Mouse (Mus musculus) skeletal muscle tissue, adult 2 months (tissue): ENCODE measurements around the gene Zmynd12.

Experiments
- DNase-seq: peaks from one replicate; pipeline ENCODE4 v3.0.0-alpha.2; 2012; ENCODE audit warnings: low read depth, low spot score

The Zmynd12 gene

GRCm38 (mm10) chr4:119447786-119448185, 25.2 kb downstream of the Zmynd12 start:
- DNase-seq: no peak

DNA sequence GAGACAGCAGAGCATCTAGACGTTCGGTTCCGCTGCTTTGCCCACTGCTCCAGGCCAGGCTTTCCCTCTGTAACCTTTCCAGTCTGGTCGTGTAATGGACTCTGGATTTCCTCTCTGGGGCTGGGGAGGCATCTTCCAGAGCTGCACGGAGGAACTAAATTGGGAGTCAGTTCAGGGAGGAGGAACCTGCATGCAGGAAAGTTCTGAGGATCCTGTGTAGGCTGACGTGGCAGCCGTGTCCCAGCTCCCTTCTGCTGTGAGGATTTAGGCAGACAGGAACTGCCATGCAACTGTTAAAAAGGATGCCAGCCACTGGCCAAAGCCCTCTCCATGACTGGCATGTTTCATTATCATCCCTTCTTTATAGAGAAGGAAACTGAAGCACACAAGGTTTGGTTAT, 27.8 kb downstream of the Zmynd12 start:
- no peak for DNase-seq

- DNase-seq: no peak
Measured at GRCm38 (mm10) chr4:119453128-119453527, 30.5 kb downstream of the Zmynd12 start.

GRCm38 (mm10) chr4:119453533-119453932, 30.9 kb downstream of the Zmynd12 start:
- DNase-seq: no peak

GRCm38 (mm10) chr4:119460296-119460695, 37.7 kb downstream of the Zmynd12 start:
- DNase-seq: no peak

GRCm38 (mm10) chr4:119460728-119461141, 38.1 kb downstream of the Zmynd12 start:
- peak; percentile 13 for DNase-seq

DNA sequence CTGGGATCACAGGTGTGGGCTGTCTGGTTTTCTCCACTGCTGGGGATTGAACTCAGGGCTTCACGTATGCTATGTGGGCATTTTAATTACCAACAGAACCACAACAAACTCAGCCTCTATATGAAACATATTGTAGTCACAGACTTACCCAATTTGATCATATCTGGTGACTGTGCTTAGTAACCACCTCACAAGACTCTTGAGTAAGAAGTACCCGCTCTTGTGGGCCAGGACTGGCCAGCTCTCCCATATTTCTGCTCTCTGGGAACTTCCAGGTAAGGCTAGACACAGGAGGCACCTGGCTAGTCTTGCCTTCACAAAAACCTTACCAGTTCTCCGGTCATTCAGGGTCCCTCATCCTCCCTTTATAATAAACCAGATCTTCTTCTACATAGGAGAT, 39.8 kb downstream of the Zmynd12 start:
- DNase-seq: no peak

GRCm38 (mm10) chr4:119462858-119463755, 40.5 kb downstream of the Zmynd12 start:
- DNase-seq: peak; percentile 80

GRCm38 (mm10) chr4:119463756-119464419, 41.3 kb downstream of the Zmynd12 start:
- DNase-seq: no peak

GRCm38 (mm10) chr4:119465841-119466240, 43.2 kb downstream of the Zmynd12 start:
- no peak for DNase-seq

DNA sequence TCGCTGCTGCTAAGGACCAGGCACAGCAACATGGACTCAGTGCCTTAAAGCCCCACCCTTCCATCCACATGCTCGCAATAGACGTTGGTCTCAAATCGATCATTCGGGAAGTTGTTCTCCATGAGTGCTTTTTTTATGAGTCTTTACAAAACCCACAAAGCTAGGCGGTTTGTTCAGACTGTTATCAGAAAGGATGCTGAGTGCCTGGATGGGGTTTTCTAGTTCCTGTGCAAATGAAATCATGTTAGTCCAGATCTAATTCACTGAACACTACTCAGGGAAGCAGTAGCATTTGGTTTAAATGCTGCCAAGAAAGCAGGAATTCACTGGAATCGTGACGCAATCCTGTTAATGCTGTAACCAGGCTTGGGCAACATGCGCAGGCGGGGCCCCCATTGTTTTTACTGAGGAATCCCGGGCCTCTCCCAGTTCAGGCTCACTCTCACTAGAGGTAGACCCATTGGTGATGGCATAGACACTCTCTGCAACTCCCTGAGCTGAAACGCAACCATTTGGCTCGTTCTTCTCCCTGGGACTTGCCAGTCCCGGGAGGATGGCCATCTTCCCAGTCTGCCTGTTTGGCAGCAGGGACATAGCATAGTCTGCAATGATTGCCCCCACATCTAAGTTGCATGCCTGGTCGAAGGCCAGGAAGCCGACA, 45.2 kb downstream of the Zmynd12 start:
- DNase-seq: peak; percentile 25

DNA sequence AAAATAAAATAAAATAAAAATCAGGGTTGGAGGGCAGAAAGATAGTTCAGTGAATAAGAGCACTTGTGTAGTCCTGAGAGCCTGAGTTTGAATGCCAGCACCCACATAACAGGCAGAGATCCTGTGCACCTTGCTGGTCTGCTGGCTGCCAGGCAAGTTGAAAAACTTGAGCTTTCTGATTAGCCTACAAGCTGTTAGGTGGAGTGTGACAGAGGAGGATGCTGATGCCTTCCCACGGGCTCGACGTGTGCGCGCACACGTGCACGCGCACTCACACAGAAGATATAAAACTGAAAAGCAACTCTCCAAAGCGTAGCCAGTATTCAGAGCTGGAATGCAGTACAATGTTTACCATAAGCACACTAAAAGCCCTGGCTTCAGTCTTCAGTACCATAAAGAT, 49.9 kb downstream of the Zmynd12 start:
- DNase-seq: no peak

DNA sequence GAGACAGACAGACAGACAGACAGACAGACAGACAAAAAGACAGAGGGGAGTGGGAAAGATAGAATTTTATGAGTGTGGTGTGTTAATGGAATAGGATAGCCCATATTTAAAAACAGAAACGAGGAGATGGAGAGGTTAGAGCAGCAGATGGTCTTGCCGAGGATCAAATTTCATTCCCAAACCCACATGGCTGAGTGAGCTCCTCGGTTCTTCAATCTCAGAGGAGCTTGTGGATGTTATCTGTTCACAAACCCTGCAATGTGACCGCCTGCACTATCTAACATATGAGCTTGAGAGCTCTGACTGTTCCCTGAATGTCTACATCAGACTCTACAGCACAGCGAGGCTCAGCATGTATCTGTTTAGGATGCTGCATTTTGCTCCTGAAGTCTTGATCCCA, 50.5 kb downstream of the Zmynd12 start:
- DNase-seq: no peak

- DNase-seq: no peak
Measured at GRCm38 (mm10) chr4:119483051-119483450, 60.4 kb downstream of the Zmynd12 start.

DNA sequence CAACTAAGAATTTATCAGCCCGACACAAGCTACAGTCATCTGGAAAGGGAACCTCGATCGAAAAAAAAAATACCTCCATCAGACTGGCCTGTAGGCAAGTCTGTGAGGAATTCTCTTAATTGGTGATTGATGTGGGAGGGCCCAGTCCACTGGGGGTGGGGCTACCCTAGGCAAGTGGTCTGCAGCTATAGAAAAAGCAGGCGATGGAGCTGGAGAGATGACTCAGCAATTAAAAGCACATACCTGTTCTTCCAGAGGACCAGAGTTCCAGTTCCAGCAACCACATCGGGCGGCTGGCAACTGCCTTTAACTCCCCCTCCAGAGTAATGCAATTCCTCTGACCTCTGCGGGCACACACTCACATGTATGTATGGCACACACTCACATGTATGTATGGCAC, 62.3 kb downstream of the Zmynd12 start:
- DNase-seq: no peak

DNA sequence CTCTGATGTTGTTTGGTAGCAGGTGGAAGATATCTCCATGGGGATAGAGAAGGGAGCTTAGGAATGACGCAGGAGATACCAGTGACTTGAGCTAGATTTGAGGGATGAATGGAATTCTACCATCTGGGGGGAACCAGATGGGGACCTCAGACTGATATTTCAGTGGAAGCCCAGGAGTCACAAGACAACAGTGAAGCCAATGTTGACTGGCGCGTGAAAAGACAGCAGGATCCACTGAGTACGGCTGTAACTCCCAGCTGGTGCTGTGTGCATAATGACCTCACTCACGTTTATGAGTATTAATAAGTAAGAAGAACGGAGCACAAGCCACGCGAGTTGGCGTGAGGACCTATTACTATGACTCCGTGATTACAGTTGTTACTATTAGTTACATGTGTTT, 67.1 kb downstream of the Zmynd12 start:
- no peak for DNase-seq

- DNase-seq: no peak
Measured at GRCm38 (mm10) chr4:119490806-119491205, 68.2 kb downstream of the Zmynd12 start.

- peak; percentile 9 for DNase-seq
Measured at GRCm38 (mm10) chr4:119492291-119492932, 69.8 kb downstream of the Zmynd12 start, which contains the start of gene Rimkla. TSS of gene Rimkla (minus strand) at chr4:119492628.

GRCm38 (mm10) chr4:119492933-119493327, 70.3 kb downstream of the Zmynd12 start:
- no peak for DNase-seq

GRCm38 (mm10) chr4:119498319-119498848, 75.8 kb downstream of the Zmynd12 start:
- DNase-seq: no peak

DNA sequence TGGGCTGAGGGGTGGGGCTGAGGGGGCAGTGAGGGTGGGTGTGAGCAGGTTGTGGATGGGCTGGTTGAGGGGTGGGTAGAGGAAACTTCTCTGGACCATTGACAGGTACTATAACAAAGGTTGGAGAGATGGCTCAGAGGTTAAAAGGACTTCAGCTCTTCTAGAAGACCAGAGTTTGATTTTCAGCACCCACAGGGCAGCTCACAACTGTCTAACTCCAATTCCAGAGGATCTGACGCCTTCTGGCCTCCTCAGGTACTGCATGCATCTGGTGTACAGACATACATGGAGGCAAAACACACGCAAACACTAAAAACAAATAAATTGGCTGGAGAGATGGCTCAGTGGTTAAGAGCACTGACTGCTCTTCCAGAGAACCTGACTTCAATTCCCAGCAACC, 89.0 kb downstream of the Zmynd12 start:
- DNase-seq: no peak
